Mouse (Mus musculus) kidney, embryonic 15.5 days (tissue): ENCODE results near the gene Tnfrsf1b. TPM values are rescaled to one million over a fixed set of nuclear protein-coding genes. Genes with fewer than 3 reads are reported as not detected.
A peak's percentile ranks its signal among the peaks of the same experiment; 100 is the strongest.

Source experiments
- ATAC-seq: fragments of 200-750 bp; cut with Nextera tagmentation; replicated peaks from 2 replicates; pipeline ENCODE4 v1.8.0; 2017; ENCODE audit warnings: moderate TSS enrichment; ENCODE audit not compliant: low FRiP score
- H3K27ac ChIP-seq: fragments of 300-500 bp; sonication (generic); 2 replicates; pipeline ENCODE4 v1.5.1; 2015; ENCODE audit warnings: mild to moderate bottlenecking, inconsistent platforms
- H3K27me3 ChIP-seq: fragments of 300-500 bp; sonication (generic); 2 replicates; pipeline ENCODE4 v1.6.1; 2015; ENCODE audit warnings: inconsistent platforms
- H3K36me3 ChIP-seq: fragments of 300-500 bp; sonication (generic); 2 replicates; pipeline ENCODE4 v1.6.1; 2015; ENCODE audit warnings: inconsistent platforms
- H3K4me1 ChIP-seq: fragments of 300-500 bp; sonication (generic); 2 replicates; pipeline ENCODE4 v1.6.1; 2015; ENCODE audit warnings: inconsistent platforms
- H3K4me2 ChIP-seq: fragments of 300-500 bp; sonication (generic); 2 replicates; pipeline ENCODE4 v1.6.1; 2015; ENCODE audit warnings: moderate library complexity, mild to moderate bottlenecking, inconsistent platforms
- H3K4me3 ChIP-seq: fragments of 300-500 bp; sonication (generic); replicated peaks from 2 replicates; pipeline ENCODE4 v1.5.1; 2015; ENCODE audit warnings: mild to moderate bottlenecking, inconsistent platforms
- H3K9ac ChIP-seq: fragments of 300-500 bp; sonication (generic); 2 replicates; pipeline ENCODE4 v1.6.1; 2015; ENCODE audit warnings: mild to moderate bottlenecking, inconsistent platforms
- H3K9me3 ChIP-seq: fragments of 300-500 bp; sonication (generic); replicated peaks from 2 replicates; pipeline ENCODE4 v1.6.1; 2016; ENCODE audit warnings: inconsistent platforms
- WGBS: fragments of 180-500 bp; shearing (Covaris S2); methylation state at CpG from one replicate; pipeline ENCODE4 v1.1.7; 2015; ENCODE audit warnings: mixed read lengths; 5-methylcytosine and 5-hydroxymethylcytosine counted together
- polyA plus RNA-seq: library from polyadenylated mRNA; unstranded; fragments of >200 nt; fragmentation: Nextera tagmentation; extraction: Ambion mirVana; gene quantifications from 2 replicates; pipeline ENCODE4 v1.2.1, GENCODE M21; 2015

Gene Tnfrsf1b
- polyA plus RNA-seq, 1 experiment from 2014 or later = 3.5 TPM

- Histone ChIP-seq H3K4me3 (no peak overlapping the region), H3K27ac (no peak overlapping the region), H3K4me2 (no peak overlapping the region), H3K4me1 (no peaks in the 10 kb centered on the region), H3K27me3 (no peaks in the 10 kb centered on the region), H3K9me3 (no peaks in the 10 kb centered on the region), H3K9ac (no peak overlapping the region), H3K36me3 (no peaks in the 10 kb centered on the region)
- no peak for ATAC-seq
- 83% methylated on average over 2 of the region's 2 CpGs for WGBS
Observed at GRCm38 (mm10) chr4:145230647-145231046, 16.0 kb downstream of the Tnfrsf1b start.

GRCm38 (mm10) chr4:145229524-145230163, 17.0 kb downstream of the Tnfrsf1b start:
- WGBS = 88% methylated on average over 5 of the region's 5 CpGs
- ATAC-seq = no peak
- no peak overlapping the region for H3K27ac ChIP-seq
- no peak overlapping the region for H3K4me3 ChIP-seq
- H3K9ac ChIP-seq = no peak overlapping the region
- H3K36me3 ChIP-seq = no peaks in the 10 kb centered on the region
- H3K4me2 ChIP-seq = no peak overlapping the region
- no peaks in the 10 kb centered on the region for H3K9me3 ChIP-seq
- H3K27me3 ChIP-seq = no peaks in the 10 kb centered on the region
- no peaks in the 10 kb centered on the region for H3K4me1 ChIP-seq

- no peaks in the 10 kb centered on the region for H3K36me3 ChIP-seq
- H3K9me3 ChIP-seq = no peaks in the 10 kb centered on the region
- H3K9ac ChIP-seq = no peak overlapping the region
- H3K27ac ChIP-seq = no peak overlapping the region
- 91% methylated on average over 6 of the region's 6 CpGs for WGBS
- no peaks in the 10 kb centered on the region for H3K4me1 ChIP-seq
- H3K4me3 ChIP-seq = no peak overlapping the region
- no peak for ATAC-seq
- H3K4me2 ChIP-seq = no peak overlapping the region
- no peaks in the 10 kb centered on the region for H3K27me3 ChIP-seq
Observed at GRCm38 (mm10) chr4:145229051-145229450, 17.6 kb downstream of the Tnfrsf1b start.

- ATAC-seq = no peak
- Histone ChIP-seq H3K4me2 (no peak overlapping the region), H3K9ac (no peak overlapping the region), H3K4me1 (no peaks in the 10 kb centered on the region), H3K36me3 (no peaks in the 10 kb centered on the region), H3K9me3 (no peaks in the 10 kb centered on the region), H3K27ac (no peak overlapping the region), H3K4me3 (no peak overlapping the region), H3K27me3 (no peaks in the 10 kb centered on the region)
- WGBS = 89% methylated on average over 4 of the region's 4 CpGs
Observed at GRCm38 (mm10) chr4:145224613-145225012, 22.1 kb downstream of the Tnfrsf1b start.

DNA sequence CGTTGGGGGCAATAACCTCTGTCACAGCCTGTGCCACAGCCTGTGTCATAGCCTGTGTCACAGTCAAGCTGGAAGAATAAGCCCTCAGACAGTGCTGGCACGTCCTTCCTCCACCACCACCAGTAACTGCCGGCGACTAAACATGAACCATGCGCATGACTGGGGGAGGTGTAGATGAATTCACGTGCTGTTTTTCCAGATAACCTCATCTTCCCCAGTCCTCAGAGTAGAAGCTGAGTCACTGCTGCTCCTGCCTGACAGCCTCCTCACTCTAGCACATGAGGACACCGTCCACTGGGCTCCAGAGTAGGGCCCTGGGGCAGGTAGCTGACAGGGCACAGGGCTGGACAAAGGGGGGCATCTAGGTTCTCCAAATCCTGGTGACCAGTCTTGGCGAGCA, 24.6 kb downstream of the Tnfrsf1b start:
- 73% methylated on average over 8 of the region's 8 CpGs for WGBS
- Histone ChIP-seq H3K4me2 (no peak overlapping the region), H3K9me3 (no peaks in the 10 kb centered on the region), H3K36me3 (no peaks in the 10 kb centered on the region), H3K27ac (no peak overlapping the region), H3K4me1 (no peaks in the 10 kb centered on the region), H3K4me3 (no peak overlapping the region), H3K27me3 (no peaks in the 10 kb centered on the region), H3K9ac (no peak overlapping the region)
- 0 out of 2 replicates have a peak, but pooled peaks have one; percentile 16 for ATAC-seq

DNA sequence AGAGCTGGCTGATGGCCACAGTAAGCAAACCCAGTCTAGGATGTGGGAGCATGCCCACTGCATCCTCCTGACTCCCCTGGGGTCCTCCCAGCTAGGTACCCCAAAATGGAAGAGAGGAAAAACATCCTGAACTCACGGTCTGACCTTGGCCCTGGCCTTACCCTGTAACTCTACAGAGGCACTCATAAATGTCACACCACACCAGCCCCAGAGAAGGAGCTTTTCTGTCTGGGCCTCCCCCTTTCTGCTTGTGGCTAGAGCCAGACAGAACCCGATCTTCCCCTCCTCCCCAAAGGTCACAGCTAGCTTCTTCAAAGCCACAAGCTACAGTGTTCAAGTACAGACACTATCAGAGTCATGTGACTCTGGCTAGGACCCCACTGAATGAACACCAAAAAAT, 25.3 kb downstream of the Tnfrsf1b start:
- Histone ChIP-seq H3K27me3 (no peaks in the 10 kb centered on the region), H3K4me1 (no peaks in the 10 kb centered on the region), H3K36me3 (no peaks in the 10 kb centered on the region), H3K9ac (no peak overlapping the region), H3K9me3 (no peaks in the 10 kb centered on the region), H3K4me2 (no peak overlapping the region), H3K4me3 (no peak overlapping the region), H3K27ac (no peak overlapping the region)
- ATAC-seq = no peak
- 20% methylated on average over 2 of the region's 2 CpGs for WGBS

- Histone ChIP-seq H3K9me3 (no peaks in the 10 kb centered on the region), H3K4me1 (peaks cover under 1% of the 10 kb centered on the region), H3K27me3 (no peaks in the 10 kb centered on the region), H3K27ac (no peak overlapping the region), H3K9ac (no peak overlapping the region), H3K4me3 (no peak overlapping the region), H3K4me2 (no peak overlapping the region), H3K36me3 (no peaks in the 10 kb centered on the region)
- 83% methylated on average over 1 of the region's 1 CpGs for WGBS
- no peak for ATAC-seq
Observed at GRCm38 (mm10) chr4:145220001-145220400, 26.7 kb downstream of the Tnfrsf1b start.

DNA sequence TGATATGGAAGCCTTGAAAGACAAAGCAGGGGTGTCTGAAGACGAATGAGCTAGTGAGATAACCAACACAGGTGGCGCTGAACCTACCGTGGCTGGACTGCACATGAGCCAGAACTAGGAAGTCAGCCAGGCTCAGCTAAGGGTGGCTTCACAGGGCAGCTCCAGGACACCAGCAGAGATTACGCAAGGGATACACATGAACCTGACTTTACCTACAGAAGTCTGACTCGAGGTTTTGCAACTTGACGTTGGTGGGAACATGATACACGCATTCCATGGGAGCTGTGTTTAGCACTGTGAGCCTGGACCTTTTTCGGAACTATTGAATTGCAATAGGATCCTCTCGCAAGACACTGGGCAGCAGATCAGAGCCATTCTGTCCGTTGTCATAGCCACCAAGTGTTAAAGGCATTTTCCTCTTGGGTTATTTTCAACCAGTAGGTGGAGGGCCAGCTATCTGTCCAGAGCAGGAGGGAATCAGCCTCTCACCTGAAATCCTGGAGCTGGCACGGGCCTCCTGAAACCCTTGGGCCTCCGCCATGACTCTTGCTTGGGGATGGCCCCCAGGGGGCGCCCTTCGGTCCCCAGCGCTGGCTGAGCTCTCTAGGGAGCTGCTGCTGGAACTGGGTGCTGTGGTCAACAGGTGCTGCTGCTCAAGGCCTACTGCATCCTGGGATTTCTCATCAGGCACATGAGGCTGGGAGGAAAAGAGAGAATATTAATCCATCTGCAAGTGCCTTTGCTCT, 27.3 kb downstream of the Tnfrsf1b start:
- Histone ChIP-seq H3K36me3 (no peaks in the 10 kb centered on the region), H3K9ac (no peak overlapping the region), H3K9me3 (no peaks in the 10 kb centered on the region), H3K4me3 (no peak overlapping the region), H3K4me1 (peaks cover 5% of the 10 kb centered on the region), H3K27ac (no peak overlapping the region), H3K27me3 (no peaks in the 10 kb centered on the region), H3K4me2 (no peak overlapping the region)
- WGBS = 63% methylated on average over 15 of the region's 15 CpGs
- 0 out of 2 replicates have a peak, but pooled peaks have one; percentile 27 for ATAC-seq

- Histone ChIP-seq H3K36me3 (no peaks in the 10 kb centered on the region), H3K9me3 (no peaks in the 10 kb centered on the region), H3K4me3 (no peak overlapping the region), H3K27ac (no peak overlapping the region), H3K4me1 (peaks cover 5% of the 10 kb centered on the region), H3K4me2 (no peak overlapping the region), H3K9ac (no peak overlapping the region), H3K27me3 (no peaks in the 10 kb centered on the region)
- WGBS = 75% methylated on average over 5 of the region's 5 CpGs
- ATAC-seq = no peak
Observed at GRCm38 (mm10) chr4:145217837-145218236, 28.8 kb downstream of the Tnfrsf1b start.

DNA sequence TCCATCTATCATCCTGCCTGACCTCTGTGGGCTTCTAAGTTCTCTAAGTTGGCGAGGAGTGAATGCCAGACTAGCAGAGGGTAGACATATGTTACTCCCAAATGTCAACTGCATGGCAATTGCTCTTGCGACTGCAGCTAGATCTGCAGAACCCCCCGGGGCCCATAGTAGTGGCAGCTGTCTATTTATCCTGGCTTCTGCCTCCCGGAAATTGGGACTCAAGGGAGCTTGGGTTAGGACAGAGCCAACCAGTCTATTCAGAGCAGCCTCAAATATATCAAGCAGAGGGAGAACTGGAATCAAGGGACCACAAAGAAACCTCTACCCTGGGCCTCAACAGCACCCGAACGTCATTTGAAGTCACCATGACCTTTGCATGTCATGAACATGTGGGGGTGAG, 29.6 kb downstream of the Tnfrsf1b start:
- H3K9me3 ChIP-seq = no peaks in the 10 kb centered on the region
- no peak overlapping the region for H3K4me2 ChIP-seq
- H3K36me3 ChIP-seq = no peaks in the 10 kb centered on the region
- H3K27me3 ChIP-seq = no peaks in the 10 kb centered on the region
- ATAC-seq = no peak
- H3K27ac ChIP-seq = no peak overlapping the region
- no peak overlapping the region for H3K4me3 ChIP-seq
- H3K9ac ChIP-seq = no peak overlapping the region
- WGBS = 75% methylated on average over 6 of the region's 6 CpGs
- H3K4me1 ChIP-seq = peaks cover 5% of the 10 kb centered on the region

GRCm38 (mm10) chr4:145215396-145215795, 31.3 kb downstream of the Tnfrsf1b start:
- Histone ChIP-seq H3K4me3 (no peak overlapping the region), H3K36me3 (no peaks in the 10 kb centered on the region), H3K4me2 (no peak overlapping the region), H3K27me3 (no peaks in the 10 kb centered on the region), H3K9ac (no peak overlapping the region), H3K9me3 (no peaks in the 10 kb centered on the region), H3K4me1 (peaks cover 5% of the 10 kb centered on the region), H3K27ac (no peak overlapping the region)
- WGBS = 67% methylated on average over 2 of the region's 2 CpGs
- no peak for ATAC-seq

GRCm38 (mm10) chr4:145214786-145215174, 31.9 kb downstream of the Tnfrsf1b start:
- Histone ChIP-seq H3K9me3 (no peaks in the 10 kb centered on the region), H3K4me1 (peaks cover 5% of the 10 kb centered on the region), H3K4me3 (no peak overlapping the region), H3K9ac (no peak overlapping the region), H3K4me2 (no peak overlapping the region), H3K27me3 (no peaks in the 10 kb centered on the region), H3K36me3 (no peaks in the 10 kb centered on the region), H3K27ac (no peak overlapping the region)
- 48% methylated on average over 6 of the region's 6 CpGs for WGBS
- ATAC-seq = peak; percentile 65; the same call in 1 of the 2 replicates
